Mouse (Mus musculus) layer of hippocampus, postnatal 10 days (tissue): Measurements from ENCODE around the gene Wdr25. TPM values are rescaled to one million over a fixed set of nuclear protein-coding genes. Genes with fewer than 3 reads are reported as not detected.
"Not testable (repeated sequence)": the region's sequence is repeated elsewhere in the genome, so short reads cannot be mapped to it uniquely, and the experiment has no call there.

ENCODE experiments used
- DNase-seq, 2 experiments: peaks; one replicate each; pipeline ENCODE4 v3.0.0; 2021; ENCODE audit warnings: low spot score in 2 of 2
- long read RNA-seq: library from polyadenylated mRNA; stranded (forward); transcript quantifications from one replicate; pipeline ENCODE4 v2.0.0, GENCODE M21; 2023
- total RNA-seq, 2 experiments: library from RNA; stranded (reverse); gene quantifications; 2 replicates each; pipeline ENCODE4 v1.2.3; 2021

The Wdr25 gene
- total RNA-seq = 1 to 10 TPM; 7.1 to 9.0 TPM
- long read RNA-seq, partial matches to known transcripts = 0 of 4 reads
- long read RNA-seq, other reads (novel, unspliced or antisense) = 4 of 4 reads

DNA sequence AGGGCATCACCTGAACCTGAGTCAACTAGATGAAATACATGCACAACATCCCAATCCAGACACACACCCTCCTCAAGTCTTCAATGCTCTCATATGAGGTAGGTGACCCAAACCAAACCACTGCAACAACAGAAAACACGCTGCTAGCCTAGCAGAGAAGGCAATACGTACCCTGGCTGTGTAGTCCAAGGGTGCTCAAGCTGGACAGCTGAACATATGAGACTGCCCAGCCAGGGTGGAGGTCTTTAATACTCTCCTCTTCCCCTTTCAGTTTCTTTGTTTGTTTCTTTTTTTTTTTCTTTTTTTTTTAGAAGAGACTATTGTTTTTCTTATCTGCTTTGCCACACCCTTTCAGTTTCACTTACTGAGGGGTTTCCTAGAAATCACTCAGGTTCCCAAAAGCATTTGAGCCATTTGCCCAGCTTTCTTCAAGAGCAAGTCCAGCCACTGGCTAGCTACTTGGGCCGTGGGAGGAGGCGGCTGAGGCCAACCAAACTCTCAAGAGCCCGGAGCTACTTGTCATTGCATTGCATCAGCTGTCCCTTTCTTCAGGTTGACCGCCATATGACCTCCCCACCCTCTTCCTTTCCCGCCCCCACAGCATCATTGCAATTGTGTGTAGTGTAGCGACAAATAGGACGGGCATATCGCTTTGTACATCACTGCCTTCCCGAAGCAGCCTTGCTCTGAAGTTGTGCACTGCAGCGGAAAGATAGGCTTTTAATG lies at the start of gene Wdr25:
Gene Wdr25 (plus strand): TSS at position 643 of the 726 bp plus-strand sequence.
- DNase-seq = no peak

- DNase-seq = not testable (repeated sequence)
These were observed 45.4 kb upstream of the Wdr25 start for GRCm38 (mm10) chr12:108848033-108848432.

DNA sequence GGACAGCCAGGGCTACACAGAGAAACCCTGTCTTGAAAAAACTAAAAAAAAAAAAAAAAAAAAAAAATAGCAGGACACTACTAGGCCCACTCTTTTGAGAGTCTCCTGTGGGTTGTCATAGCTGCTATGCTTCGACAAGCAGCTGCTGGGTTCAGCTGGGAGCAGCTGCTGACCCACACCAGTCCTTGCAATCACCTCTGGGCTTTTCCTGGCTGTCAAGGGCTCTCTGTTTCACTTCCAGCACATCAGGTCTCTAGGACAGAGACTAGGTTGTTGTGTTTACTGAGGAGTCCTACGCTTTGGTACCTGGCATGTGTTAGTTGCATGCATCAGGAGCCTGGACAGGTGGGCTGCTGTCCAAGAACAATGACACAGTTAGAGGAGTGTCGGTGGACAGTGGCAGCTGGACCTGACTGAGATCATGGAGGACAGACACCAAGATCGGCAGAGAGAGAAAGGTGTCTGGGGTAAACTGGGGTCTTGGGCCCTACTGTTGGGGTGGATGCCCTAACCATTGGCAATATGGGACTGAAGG lies 43.9 kb upstream of the Wdr25 start:
- DNase-seq = no peak

DNA sequence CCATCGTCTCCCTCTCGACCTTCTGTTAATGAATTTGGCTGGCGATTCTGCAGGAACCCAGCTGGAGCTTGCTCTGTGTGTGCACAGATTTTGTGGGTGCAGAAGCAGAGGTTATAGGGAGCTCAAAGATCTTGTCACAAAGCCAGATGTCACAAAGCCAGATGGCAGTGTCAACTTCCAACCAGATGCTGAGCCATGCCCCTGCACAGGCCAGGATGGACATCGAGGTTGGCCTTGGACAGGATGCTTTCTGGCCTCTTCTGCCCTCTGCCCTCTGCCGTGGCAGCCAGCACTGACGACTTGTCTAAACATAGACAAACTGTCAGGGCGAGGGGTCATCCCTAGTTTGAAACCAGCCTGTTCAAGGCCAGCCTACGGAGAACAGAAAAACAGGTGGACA lies 43.3 kb upstream of the Wdr25 start:
- DNase-seq = no peak

DNA sequence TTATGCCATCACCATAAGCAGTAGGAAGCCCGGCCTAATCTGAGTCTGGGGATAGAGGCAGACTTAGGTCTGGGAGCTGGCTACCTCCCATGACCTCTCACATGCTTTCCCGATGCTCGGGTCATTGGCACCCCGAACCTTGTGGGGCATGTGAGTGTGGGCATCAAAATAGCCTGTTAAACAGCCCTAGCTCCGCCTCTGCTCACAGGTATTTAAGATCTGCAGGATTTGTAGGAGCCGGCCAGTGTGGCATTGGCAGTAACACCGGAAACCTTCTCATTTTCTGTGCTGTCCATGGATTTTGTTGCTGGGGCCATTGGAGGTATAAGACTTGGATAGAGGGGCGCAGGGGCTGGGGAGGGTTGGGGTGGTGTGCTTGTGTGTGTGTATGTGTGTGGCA lies 42.5 kb upstream of the Wdr25 start:
- DNase-seq = no peak

- DNase-seq = no peak
These were observed 40.6 kb upstream of the Wdr25 start for GRCm38 (mm10) chr12:108852822-108853221.

GRCm38 (mm10) chr12:108855081-108855480 lies 38.4 kb upstream of the Wdr25 start:
- DNase-seq = no peak

DNA sequence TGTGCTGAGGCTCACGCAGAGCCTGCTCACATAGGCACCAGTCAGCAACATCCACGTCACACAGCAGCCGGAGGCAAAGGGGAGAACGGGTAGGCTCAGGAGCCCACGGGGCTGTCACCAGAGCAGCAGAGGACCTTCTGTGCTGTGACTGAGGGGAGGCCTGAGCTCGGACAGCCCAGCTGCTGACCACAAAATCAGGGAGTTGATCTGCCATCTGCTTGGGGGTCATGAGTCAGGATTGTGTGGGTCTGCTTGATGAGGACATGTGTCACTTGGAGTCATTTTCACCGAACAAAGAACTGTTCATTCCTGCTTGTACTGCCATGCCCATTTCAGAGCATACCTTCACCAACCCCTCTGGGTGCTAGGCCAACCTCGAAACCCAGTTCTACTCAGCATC lies 37.2 kb upstream of the Wdr25 start:
- no peak for DNase-seq

GRCm38 (mm10) chr12:108857109-108857508 lies 36.3 kb upstream of the Wdr25 start:
- DNase-seq = no peak

GRCm38 (mm10) chr12:108857589-108858184 lies 35.7 kb upstream of the Wdr25 start:
- no peak for DNase-seq

DNA sequence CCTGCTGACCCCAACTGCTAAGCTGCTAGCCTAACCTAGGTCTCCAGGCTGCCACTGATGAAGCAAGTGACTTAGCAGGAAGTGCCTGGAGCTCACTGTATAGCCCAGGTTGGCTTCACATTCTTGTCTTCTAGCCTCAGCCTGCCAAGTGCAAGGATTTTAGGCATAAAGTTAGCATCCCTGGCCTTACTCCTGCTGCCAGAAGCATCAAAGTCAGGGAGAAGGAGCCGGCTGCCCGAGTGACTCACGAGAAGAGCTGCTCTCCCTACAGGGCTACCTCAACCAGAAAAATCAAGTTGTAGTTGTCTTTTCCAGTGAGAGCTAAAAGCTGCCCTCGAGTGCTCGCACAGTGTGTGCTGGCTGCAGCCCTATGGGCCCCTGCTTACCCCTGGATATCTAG lies 34.9 kb upstream of the Wdr25 start:
- no peak for DNase-seq

- no peak for DNase-seq
These were observed 28.4 kb upstream of the Wdr25 start for GRCm38 (mm10) chr12:108865007-108865494.

GRCm38 (mm10) chr12:108869575-108869974 lies 23.9 kb upstream of the Wdr25 start:
- no peak for DNase-seq

- DNase-seq = no peak
These were observed 20.3 kb upstream of the Wdr25 start for GRCm38 (mm10) chr12:108873122-108873521.

DNA sequence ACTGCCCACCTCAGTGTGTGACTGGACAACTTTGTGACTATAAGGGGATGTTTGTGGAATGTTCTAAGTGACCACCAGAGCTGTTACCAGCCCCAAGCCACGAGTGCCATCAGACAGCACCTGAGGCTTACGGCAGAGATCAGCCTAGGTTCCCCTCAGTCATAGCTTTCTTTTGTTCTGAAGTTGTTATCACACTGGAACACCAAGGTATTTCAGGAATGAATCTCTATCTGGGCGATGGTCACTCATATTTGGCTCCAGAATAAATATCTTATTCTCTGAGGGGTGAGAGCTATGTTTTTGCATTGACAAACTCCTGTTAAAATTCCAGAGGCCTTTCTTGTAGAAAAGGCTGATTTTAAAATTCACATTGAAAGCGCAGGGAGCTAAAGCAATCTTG lies 14.3 kb upstream of the Wdr25 start:
- DNase-seq = no peak

- DNase-seq = no peak
These were observed 12.8 kb upstream of the Wdr25 start for GRCm38 (mm10) chr12:108880606-108881005.

DNA sequence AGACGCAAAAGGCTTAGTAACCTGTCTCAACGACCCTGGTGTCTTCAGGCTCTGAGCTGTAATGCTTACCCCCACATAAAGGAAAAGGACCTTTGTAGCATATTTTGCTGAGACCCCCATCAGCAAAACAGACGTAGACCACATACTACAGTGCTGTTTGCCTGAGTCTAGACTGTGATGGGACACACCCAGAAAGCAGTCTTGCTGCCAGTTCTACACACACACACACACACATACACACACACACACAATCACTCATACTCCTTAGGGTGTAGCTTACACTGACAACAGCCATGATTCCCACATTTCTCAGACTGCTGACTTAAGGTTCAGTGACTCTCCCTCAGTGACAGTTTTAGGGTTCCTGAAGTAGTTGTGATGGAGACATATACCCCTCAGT lies 12.2 kb upstream of the Wdr25 start:
- no peak for DNase-seq

GRCm38 (mm10) chr12:108882776-108883175 lies 10.7 kb upstream of the Wdr25 start:
- no peak for DNase-seq

- DNase-seq = no peak
These were observed 7.5 kb upstream of the Wdr25 start for GRCm38 (mm10) chr12:108885906-108886305.

DNA sequence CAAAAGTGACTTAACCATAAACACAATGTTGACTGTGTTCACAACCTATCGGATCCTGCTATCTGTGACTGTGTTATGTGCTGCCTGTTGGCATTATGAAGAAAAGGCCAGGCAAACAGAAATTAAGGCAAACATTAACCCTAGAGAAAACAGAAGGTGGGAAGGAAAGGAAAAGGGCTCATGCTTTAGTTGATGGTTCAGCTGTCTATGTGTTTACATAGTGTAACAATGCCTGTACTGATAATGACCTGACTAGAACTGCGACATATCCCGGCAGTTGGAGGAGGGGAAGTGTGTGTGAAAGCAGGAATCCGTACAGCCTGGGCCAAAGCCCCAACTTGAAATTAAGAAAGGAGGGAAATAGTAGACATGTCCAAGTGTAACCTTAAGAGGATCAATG lies 6.4 kb upstream of the Wdr25 start:
- no peak for DNase-seq

GRCm38 (mm10) chr12:108888632-108889031 lies 4.8 kb upstream of the Wdr25 start:
- no peak for DNase-seq

DNA sequence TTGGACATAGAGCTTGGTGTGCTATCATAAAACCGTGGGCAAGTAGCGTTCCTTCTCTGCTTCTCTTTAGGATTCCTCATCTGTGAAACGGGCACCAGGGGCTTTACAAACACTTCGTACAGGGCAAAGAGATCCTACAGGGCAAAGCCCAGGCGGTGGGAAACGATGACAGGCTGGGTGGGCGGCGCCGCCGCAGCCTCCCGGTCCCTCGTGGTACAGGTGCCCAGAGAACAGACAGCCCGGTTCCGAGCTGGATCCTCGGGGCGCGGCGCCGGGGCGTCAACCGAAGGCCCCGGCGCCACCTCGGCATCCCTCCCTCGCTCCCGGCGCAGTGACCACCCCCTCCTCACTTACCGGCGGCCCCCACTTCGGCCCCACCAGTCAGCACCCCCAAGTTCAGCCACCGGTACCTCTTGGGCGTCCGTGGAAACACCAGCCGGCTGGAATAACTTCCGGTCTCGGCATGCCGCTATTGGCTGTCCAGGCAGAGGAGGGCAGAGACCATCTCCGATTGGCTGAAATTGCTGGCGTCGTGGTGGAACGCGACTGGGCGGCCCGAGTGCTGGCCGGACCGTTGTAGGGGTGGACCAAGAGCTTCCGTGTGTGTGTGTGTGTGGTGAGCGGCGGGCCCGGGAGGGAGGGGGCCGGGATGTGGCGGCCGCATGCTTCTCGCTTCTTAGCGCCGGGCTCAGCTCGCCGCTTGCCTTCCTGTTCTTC lies 442 bp downstream of the Wdr25 start, which contains the start of gene Wars:
Gene Wars (minus strand): TSS at position 460 of the 717 bp plus-strand sequence.
- peak; percentile 95 to 96 for DNase-seq
